Mouse (Mus musculus) urinary bladder, postnatal 4 days (tissue): ENCODE measurements around the gene Trpc5.

Experiments used
- DNase-seq, 2 experiments: peaks; one replicate each; pipeline ENCODE4 v3.0.0; 2021 to 2022; ENCODE audit warnings: low spot score in 2 of 2

The Trpc5 gene

DNA sequence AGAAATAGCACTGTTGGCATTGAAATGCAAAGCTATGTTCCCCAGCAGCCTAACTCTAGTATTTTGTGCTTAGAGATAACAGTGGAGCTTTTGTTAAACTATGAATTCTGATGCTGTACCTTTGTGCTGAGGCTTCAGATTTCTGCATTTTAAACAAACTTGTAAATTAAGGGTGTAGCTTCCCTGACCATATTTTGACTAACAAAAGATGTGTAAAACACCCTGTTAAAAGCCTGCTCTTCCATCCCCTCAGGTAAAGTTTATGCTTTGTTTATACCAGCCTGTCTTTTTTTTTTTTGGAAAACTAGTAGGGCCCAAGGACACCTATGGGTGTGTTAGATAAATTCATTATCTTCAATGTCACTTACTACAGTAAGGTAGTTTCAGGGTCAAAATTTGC is 350.0 kb downstream of the Trpc5 start:
- DNase-seq: no peak

DNA sequence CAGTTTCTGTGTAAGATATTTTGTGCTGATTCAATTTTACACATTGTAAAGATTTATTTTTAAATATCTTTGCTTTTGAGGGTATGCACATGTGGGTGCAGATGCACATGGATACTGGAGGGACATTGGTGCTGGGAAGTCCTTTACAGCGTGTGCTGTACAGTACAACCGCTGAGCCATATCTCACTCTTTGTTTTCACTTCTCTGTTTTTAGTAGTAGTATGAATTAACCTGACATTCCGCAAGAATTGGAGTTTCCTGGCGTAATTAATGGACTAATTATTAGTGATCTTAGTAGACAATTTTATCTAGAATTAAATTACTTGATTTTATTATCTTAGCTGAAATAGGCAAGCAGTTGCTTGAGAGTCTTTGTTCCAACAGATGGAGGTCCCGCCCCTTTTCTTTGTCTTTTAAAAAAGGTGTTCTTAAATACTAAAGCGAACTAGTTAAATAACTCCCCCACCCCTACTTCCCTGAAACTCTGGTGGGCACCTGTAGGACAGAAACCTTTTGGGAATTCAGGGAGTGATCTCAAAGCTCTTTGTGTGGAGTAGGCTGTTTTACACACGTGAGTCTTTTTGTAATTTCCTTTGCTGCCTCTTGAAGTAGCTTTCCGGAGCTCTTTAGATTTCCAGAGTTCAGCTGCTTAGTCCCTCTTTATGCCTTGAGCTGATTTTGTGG is 352.5 kb downstream of the Trpc5 start:
- DNase-seq: no peak
